Mouse (Mus musculus): Measurements from ENCODE around the gene Trim9.

Trim9 gene

DNA sequence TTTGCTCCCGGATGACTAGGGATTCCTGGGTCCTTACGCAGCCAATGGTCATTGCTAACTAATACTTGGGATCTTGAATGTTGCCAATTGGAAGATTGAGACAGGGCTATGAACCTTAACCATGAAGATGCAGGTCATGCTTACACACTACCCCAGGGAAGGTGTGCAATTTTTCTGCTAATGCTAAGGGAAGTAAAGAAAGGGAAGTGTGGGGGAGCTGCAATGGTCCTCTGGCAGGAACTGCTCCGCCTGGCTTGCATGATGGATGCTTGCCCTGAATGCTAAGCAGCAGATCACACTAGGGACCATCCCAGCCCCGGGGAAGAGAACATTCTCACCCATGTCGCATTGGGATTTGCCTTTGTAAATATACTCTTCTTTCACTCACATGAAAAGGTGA lies 126.0 kb downstream of the Trim9 start:
- DNase-seq (ENCODE audit: low read depth, low spot score) = no peak

DNA sequence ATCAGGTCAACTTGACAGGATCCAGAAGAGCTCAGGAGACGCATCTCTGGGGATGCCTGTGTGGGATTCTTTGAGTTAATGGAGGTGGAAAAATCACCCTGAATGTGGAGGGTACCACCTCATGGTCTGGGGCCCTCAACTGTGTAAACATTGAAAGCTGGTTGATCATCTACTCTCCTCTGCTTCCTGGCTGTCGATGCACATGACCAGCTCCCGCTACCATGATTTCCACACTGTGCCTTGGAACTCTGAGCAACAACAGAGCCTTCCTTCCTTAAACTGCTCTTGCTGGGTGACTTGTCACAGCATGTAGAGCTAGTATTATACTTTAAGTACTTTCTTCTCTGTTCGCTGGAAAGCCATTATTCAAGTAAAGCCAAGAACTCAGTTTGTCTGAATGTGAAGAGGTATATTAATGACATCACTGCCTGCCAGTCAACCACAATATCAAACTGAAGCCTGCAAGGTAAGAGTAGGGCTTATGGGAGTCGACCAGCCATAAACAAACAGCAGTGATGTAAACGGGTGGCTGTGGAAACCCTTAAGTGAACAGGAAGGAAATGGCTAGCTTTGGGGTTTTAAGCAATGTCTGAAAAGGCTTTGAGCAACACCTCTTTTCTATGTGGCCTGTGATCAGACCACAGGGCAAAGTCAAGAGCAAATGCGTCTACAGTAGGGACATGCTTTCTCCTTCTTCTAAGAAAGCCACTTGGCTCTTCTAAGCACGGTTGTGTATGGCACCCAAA lies 128.4 kb downstream of the Trim9 start:
- DNase-seq (ENCODE audit: low read depth, low spot score) = peak; percentile 22
- Histone ChIP-seq H3K36me3 (ENCODE audit: control insufficient read depth, insufficient read depth, low read length, poor library complexity, severe bottlenecking) (no peaks in the 10 kb centered on the region), H3K27me3 (ENCODE audit: control insufficient read depth, insufficient read depth, low read length, poor library complexity, severe bottlenecking) (no peaks in the 10 kb centered on the region)

More for the DNA sequence above, 126.0 kb downstream of the Trim9 start:
- Histone ChIP-seq H3K36me3 (ENCODE audit: control insufficient read depth, insufficient read depth, low read length, poor library complexity, severe bottlenecking) (no peaks in the 10 kb centered on the region), H3K27me3 (ENCODE audit: control insufficient read depth, insufficient read depth, low read length, poor library complexity, severe bottlenecking) (no peaks in the 10 kb centered on the region)

- H3K36me3 ChIP-seq (ENCODE audit: control insufficient read depth, insufficient read depth, low read length, poor library complexity, severe bottlenecking) = no peaks in the 10 kb centered on the region
- H3K27me3 ChIP-seq (ENCODE audit: control insufficient read depth, insufficient read depth, low read length, poor library complexity, severe bottlenecking) = no peaks in the 10 kb centered on the region
- DNase-seq (ENCODE audit: low read depth, low spot score) = no peak
Measured at GRCm38 (mm10) chr12:70216229-70216800, 131.1 kb downstream of the Trim9 start.

DNA sequence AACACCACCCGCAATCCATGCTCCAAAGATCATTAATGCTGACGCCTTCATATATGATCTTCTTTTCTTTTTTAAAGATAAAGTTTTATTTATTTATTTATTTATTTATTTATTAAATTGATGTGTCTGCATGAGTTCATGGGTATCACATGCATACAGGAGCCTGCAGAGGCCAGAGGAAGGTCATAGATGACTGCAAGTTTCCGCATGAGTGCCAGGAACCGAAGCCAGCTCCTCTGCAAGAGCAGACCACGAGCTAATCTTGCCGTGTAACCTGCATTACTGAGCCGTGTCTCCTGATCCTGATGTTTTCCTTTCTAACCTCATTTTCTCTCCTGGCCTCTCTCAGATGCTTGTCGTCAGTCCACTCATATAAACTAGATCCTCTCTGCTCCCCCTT lies 133.1 kb downstream of the Trim9 start:
- H3K36me3 ChIP-seq (ENCODE audit: control insufficient read depth, insufficient read depth, low read length, poor library complexity, severe bottlenecking) = no peaks in the 10 kb centered on the region
- no peaks in the 10 kb centered on the region for H3K27me3 ChIP-seq (ENCODE audit: control insufficient read depth, insufficient read depth, low read length, poor library complexity, severe bottlenecking)
- DNase-seq (ENCODE audit: low read depth, low spot score) = no peak

GRCm38 (mm10) chr12:70213601-70214000 lies 133.8 kb downstream of the Trim9 start:
- DNase-seq (ENCODE audit: low read depth, low spot score) = no peak
- no peaks in the 10 kb centered on the region for H3K27me3 ChIP-seq (ENCODE audit: control insufficient read depth, insufficient read depth, low read length, poor library complexity, severe bottlenecking)
- no peaks in the 10 kb centered on the region for H3K36me3 ChIP-seq (ENCODE audit: control insufficient read depth, insufficient read depth, low read length, poor library complexity, severe bottlenecking)

GRCm38 (mm10) chr12:70212501-70212900 lies 134.9 kb downstream of the Trim9 start:
- Histone ChIP-seq H3K27me3 (ENCODE audit: control insufficient read depth, insufficient read depth, low read length, poor library complexity, severe bottlenecking) (no peaks in the 10 kb centered on the region), H3K36me3 (ENCODE audit: control insufficient read depth, insufficient read depth, low read length, poor library complexity, severe bottlenecking) (no peaks in the 10 kb centered on the region)
- no peak for DNase-seq (ENCODE audit: low read depth, low spot score)

DNA sequence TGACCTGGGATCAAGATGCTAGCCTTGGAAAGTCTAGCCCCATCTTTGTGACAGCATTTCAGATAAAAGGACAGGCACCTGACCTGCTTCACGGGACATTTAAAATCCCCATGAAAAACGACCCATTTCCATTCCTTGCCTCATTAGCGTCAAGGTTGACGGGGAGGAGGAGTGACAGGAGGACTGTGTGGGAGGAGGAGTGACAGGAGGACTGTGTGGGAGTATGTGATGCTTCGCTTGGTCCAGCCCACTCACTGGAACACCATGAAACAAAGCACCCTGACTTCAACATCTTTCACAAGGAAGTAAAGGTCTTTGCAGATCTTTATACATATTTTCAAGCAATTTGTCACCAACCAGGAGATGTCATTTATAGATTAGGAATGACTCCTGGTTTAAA lies 139.2 kb downstream of the Trim9 start:
- Histone ChIP-seq H3K27me3 (ENCODE audit: control insufficient read depth, insufficient read depth, low read length, poor library complexity, severe bottlenecking) (no peaks in the 10 kb centered on the region), H3K36me3 (ENCODE audit: control insufficient read depth, insufficient read depth, low read length, poor library complexity, severe bottlenecking) (no peaks in the 10 kb centered on the region)
- DNase-seq (ENCODE audit: low read depth, low spot score) = no peak

GRCm38 (mm10) chr12:70204433-70204832 lies 143.0 kb downstream of the Trim9 start:
- no peaks in the 10 kb centered on the region for H3K27me3 ChIP-seq (ENCODE audit: control insufficient read depth, insufficient read depth, low read length, poor library complexity, severe bottlenecking)
- no peaks in the 10 kb centered on the region for H3K36me3 ChIP-seq (ENCODE audit: control insufficient read depth, insufficient read depth, low read length, poor library complexity, severe bottlenecking)
- no peak for DNase-seq (ENCODE audit: low read depth, low spot score)

- no peaks in the 10 kb centered on the region for H3K27me3 ChIP-seq (ENCODE audit: control insufficient read depth, insufficient read depth, low read length, poor library complexity, severe bottlenecking)
Measured at GRCm38 (mm10) chr12:70201926-70202529, 145.4 kb downstream of the Trim9 start.

DNA sequence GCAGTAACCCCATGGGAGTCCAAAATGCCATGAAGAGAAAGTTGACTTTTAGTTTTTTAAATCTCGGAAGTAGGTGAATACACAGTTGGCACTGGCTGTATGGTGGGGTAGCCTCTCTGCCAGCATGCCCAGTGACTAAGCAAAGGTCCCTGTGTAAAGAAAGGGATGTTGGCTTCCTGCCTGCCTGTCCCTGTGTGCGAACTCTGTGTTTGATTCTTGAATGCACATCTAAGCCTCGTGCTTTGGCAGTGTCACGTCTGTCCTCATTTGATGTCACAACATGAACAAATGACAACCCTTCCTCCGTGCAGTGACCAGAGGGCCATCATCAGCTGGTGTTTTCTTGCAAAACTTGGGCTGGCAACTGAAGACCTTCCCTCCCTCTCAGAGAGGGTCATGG lies 151.1 kb downstream of the Trim9 start:
- Histone ChIP-seq H3K36me3 (ENCODE audit: control insufficient read depth, insufficient read depth, low read length, poor library complexity, severe bottlenecking) (no peaks in the 10 kb centered on the region), H3K27me3 (ENCODE audit: control insufficient read depth, insufficient read depth, low read length, poor library complexity, severe bottlenecking) (no peaks in the 10 kb centered on the region)
- DNase-seq (ENCODE audit: low read depth, low spot score) = no peak

More at GRCm38 (mm10) chr12:70201926-70202529, 145.4 kb downstream of the Trim9 start:
- no peaks in the 10 kb centered on the region for H3K36me3 ChIP-seq (ENCODE audit: control insufficient read depth, insufficient read depth, low read length, poor library complexity, severe bottlenecking)
- DNase-seq (ENCODE audit: low read depth, low spot score) = no peak

DNA sequence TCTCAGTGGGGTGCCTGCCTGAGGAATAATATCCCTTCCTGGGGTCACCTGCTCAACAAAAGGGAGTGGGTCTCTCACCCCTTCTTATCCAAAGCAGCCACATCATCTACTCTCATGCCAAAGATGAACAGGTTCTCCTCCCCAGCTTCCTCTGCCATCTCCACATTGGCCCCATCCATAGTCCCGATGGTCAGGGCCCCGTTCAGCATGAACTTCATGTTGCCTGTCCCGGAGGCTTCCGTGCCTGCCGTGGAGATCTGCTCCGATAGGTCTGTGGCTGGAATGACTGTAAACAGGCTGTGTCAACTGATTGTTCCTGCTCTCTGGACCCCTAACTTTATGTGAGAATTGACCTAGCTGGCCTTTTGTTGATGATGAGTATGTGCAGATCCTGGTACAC lies 152.0 kb downstream of the Trim9 start:
- H3K36me3 ChIP-seq (ENCODE audit: control insufficient read depth, insufficient read depth, low read length, poor library complexity, severe bottlenecking) = no peaks in the 10 kb centered on the region
- DNase-seq (ENCODE audit: low read depth, low spot score) = no peak
- H3K27me3 ChIP-seq (ENCODE audit: control insufficient read depth, insufficient read depth, low read length, poor library complexity, severe bottlenecking) = no peaks in the 10 kb centered on the region
